Comparison of ENCODE assay signal across 19 mouse cellular contexts in the genomic region with DNA sequence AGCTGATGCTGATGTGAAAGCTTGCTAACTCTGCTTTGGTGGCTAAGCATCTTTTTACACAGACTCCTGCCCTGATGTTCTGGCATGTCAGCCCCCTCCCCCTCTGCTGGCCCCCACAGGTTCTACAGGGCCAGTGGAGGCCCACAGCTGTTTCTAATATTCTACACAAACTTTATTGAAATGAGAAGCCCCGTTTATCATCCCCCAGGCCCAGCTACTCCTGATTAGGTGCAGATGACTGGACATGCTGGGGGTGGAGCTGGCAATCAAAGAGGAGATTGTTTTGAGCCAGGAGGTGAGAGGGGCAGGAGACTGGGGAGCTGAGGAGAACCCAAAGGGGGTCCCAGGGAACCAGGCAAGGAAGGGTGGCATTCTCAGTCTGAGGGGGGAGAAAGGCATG. TPM values are rescaled to one million over a fixed set of nuclear protein-coding genes. Genes with fewer than 3 reads are reported as not detected.
DNase-seq lines count a peak whose midpoint lies in the region; ATAC-seq lines count a peak whose summit lies in the region.
"Had no signal": no experiment of that assay in that cellular context is flagged by ENCODE, and none has a peak within 500 bp of the region (broad histone marks: within the 10 kb centered on the region; RNA-seq: fewer than 3 reads in every experiment).

No protein-coding gene starts in this region.

- no peaks in the 10 kb centered on the region for H3K36me3 ChIP-seq in midbrain, embryonic 11.5 days (ENCODE audit: control insufficient read depth, insufficient read depth, low read length)
- H3K36me3 ChIP-seq in midbrain, embryonic 14.5 days (ENCODE audit: control insufficient read depth, insufficient read depth, low read length), result no peaks in the 10 kb centered on the region
- H3K36me3 ChIP-seq in embryonic facial prominence, embryonic 11.5 days (replicated peaks; ENCODE audit: control insufficient read depth, insufficient read depth, low read depth, low read length), result no peaks in the 10 kb centered on the region
- H3K36me3 ChIP-seq in limb, embryonic 12.5 days, result no peaks in the 10 kb centered on the region
- H3K36me3 ChIP-seq: liver, embryonic 13.5 days; stomach, embryonic 15.5 days had no signal

- no peaks in the 10 kb centered on the region for H3K27me3 ChIP-seq in midbrain, embryonic 11.5 days (ENCODE audit: control insufficient read depth, insufficient read depth, low read length)
- H3K27me3 ChIP-seq in midbrain, embryonic 14.5 days (ENCODE audit: control insufficient read depth, insufficient read depth, low read length), result no peaks in the 10 kb centered on the region
- H3K27me3 ChIP-seq in embryonic facial prominence, embryonic 11.5 days (ENCODE audit: control insufficient read depth, insufficient read depth, low read length), result no peaks in the 10 kb centered on the region
- H3K27me3 ChIP-seq in limb, embryonic 12.5 days, result no peaks in the 10 kb centered on the region
- H3K27me3 ChIP-seq: liver, embryonic 13.5 days; stomach, embryonic 15.5 days had no signal

- H3K4me1 ChIP-seq in midbrain, embryonic 11.5 days (ENCODE audit: control insufficient read depth, insufficient read depth, low read length), result no peaks in the 10 kb centered on the region
- no peaks in the 10 kb centered on the region for H3K4me1 ChIP-seq in midbrain, embryonic 14.5 days (ENCODE audit: control insufficient read depth, insufficient read depth, low read length)
- peaks cover 4% of the 10 kb centered on the region; the same call in 1 of the 2 replicates for H3K4me1 ChIP-seq in embryonic facial prominence, embryonic 11.5 days (ENCODE audit: control insufficient read depth, insufficient read depth, low read length)
- H3K4me1 ChIP-seq in limb, embryonic 12.5 days (replicated peaks), result peaks cover 55% of the 10 kb centered on the region
- H3K4me1 ChIP-seq: liver, embryonic 13.5 days; stomach, embryonic 15.5 days had no signal

- no peaks in the 10 kb centered on the region for H3K9me3 ChIP-seq in midbrain, embryonic 11.5 days (ENCODE audit: control insufficient read depth, low read length)
- H3K9me3 ChIP-seq in midbrain, embryonic 14.5 days (ENCODE audit: control insufficient read depth, low read length), result no peaks in the 10 kb centered on the region
- H3K9me3 ChIP-seq in embryonic facial prominence, embryonic 11.5 days (replicated peaks; ENCODE audit: control insufficient read depth, low read length), result no peaks in the 10 kb centered on the region
- H3K9me3 ChIP-seq in limb, embryonic 12.5 days, result no peaks in the 10 kb centered on the region
- H3K9me3 ChIP-seq: liver, embryonic 13.5 days; stomach, embryonic 15.5 days had no signal

- H3K9ac ChIP-seq in midbrain, embryonic 11.5 days (ENCODE audit: low read length), result no peak overlapping the region
- no peak overlapping the region for H3K9ac ChIP-seq in midbrain, embryonic 14.5 days (replicated peaks; ENCODE audit: low read length)
- no peak overlapping the region for H3K9ac ChIP-seq in embryonic facial prominence, embryonic 11.5 days (replicated peaks; ENCODE audit: low read length)
- no peak overlapping the region; the same call in 1 of the 2 replicates for H3K9ac ChIP-seq in limb, embryonic 12.5 days (replicated peaks)
- H3K9ac ChIP-seq: liver, embryonic 13.5 days; stomach, embryonic 15.5 days had no signal

- 53% methylated on average over 1 of the region's 1 CpGs for WGBS in midbrain, embryonic 11.5 days
- WGBS in midbrain, embryonic 14.5 days, result 34% methylated on average over 1 of the region's 1 CpGs
- WGBS in embryonic facial prominence, embryonic 11.5 days, result 4% methylated on average over 1 of the region's 1 CpGs
- 5% methylated on average over 1 of the region's 1 CpGs for WGBS in limb, embryonic 12.5 days

- H3K4me3 ChIP-seq in midbrain, embryonic 11.5 days (ENCODE audit: low read depth, low read length), result no peak overlapping the region
- no peak overlapping the region for H3K4me3 ChIP-seq in midbrain, embryonic 14.5 days (replicated peaks; ENCODE audit: low read depth, low read length)
- H3K4me3 ChIP-seq in embryonic facial prominence, embryonic 11.5 days (ENCODE audit: low read depth, low read length), result no peak overlapping the region
- no peak overlapping the region for H3K4me3 ChIP-seq in limb, embryonic 12.5 days (replicated peaks)
- H3K4me3 ChIP-seq: liver, embryonic 13.5 days; stomach, embryonic 15.5 days had no signal

- ATAC-seq in midbrain, embryonic 11.5 days (ENCODE audit: low FRiP score), result no peak
- ATAC-seq in midbrain, embryonic 14.5 days (ENCODE audit: low FRiP score, low TSS enrichment), result no peak
- ATAC-seq in embryonic facial prominence, embryonic 11.5 days (replicated peaks; ENCODE audit: insufficient number of reproducible peaks, low FRiP score, low TSS enrichment, low read depth), result peak; percentile 76
- ATAC-seq in limb, embryonic 12.5 days (ENCODE audit: insufficient number of reproducible peaks, insufficient read depth, low FRiP score, low TSS enrichment, low read depth), result peak; percentile 57

- no peak overlapping the region for H3K27ac ChIP-seq in midbrain, embryonic 11.5 days (ENCODE audit: low read depth, low read length)
- H3K27ac ChIP-seq in midbrain, embryonic 14.5 days (replicated peaks; ENCODE audit: low read depth, low read length), result no peak overlapping the region
- 0 out of 2 replicates have a peak overlapping the region, but pooled peaks have one; percentile 38 for H3K27ac ChIP-seq in embryonic facial prominence, embryonic 11.5 days (replicated peaks; ENCODE audit: low read depth, low read length)
- H3K27ac ChIP-seq in limb, embryonic 12.5 days, result peak overlapping the region; percentile 82
- H3K27ac ChIP-seq: liver, embryonic 13.5 days; stomach, embryonic 15.5 days had no signal

- H3K4me2 ChIP-seq in midbrain, embryonic 11.5 days, result no peak overlapping the region
- H3K4me2 ChIP-seq in midbrain, embryonic 14.5 days (ENCODE audit: low read length), result no peak overlapping the region
- H3K4me2 ChIP-seq in embryonic facial prominence, embryonic 11.5 days (ENCODE audit: low read depth, low read length), result no peak overlapping the region; the same call in 1 of the 2 replicates
- peak overlapping the region; percentile 35 for H3K4me2 ChIP-seq in limb, embryonic 12.5 days
- H3K4me2 ChIP-seq: liver, embryonic 13.5 days; stomach, embryonic 15.5 days had no signal

- DNase-seq in midbrain, embryonic 11.5 days (ENCODE audit: low spot score, missing footprints), result peak; percentile 59
- no peak for DNase-seq in midbrain, embryonic 14.5 days
- DNase-seq in embryonic facial prominence, embryonic 11.5 days (ENCODE audit: low spot score), result peak; percentile 92
- DNase-seq in yolk sac, embryonic 10.5 days (ENCODE audit: low spot score), result peak; percentile 16
- no peak for DNase-seq in adrenal gland, adult 18-20 months (ENCODE audit: low spot score in 2 of 2)
- DNase-seq in spleen, postnatal 36 days (ENCODE audit: low spot score in 2 of 2), result no peak
- DNase-seq: adrenal gland, postnatal 25 days; gastrocnemius, postnatal 25 days; heart, postnatal 14 days; kidney, adult 2 months; liver, embryonic 13.5 days; lung, postnatal 36 days; right cerebral cortex, postnatal 4 days had no signal

RNA-seq across cellular contexts. Expression of gene Gm1113, which starts 11.7 kb away (rescaled TPM):
- polyA plus RNA-seq in midbrain, embryonic 11.5 days (2014; fragmentation: Nextera tagmentation; extraction: Ambion mirVana), result not detected in 2 replicates
- polyA plus RNA-seq in midbrain, embryonic 14.5 days (2014; fragmentation: Nextera tagmentation; extraction: Ambion mirVana), result not detected in 2 replicates
- not detected in 2 replicates for polyA plus RNA-seq in embryonic facial prominence, embryonic 11.5 days (2014; fragmentation: Nextera tagmentation; extraction: Ambion mirVana)
- not detected in 2 replicates for polyA plus RNA-seq in limb, embryonic 12.5 days (2016; fragmentation: Nextera tagmentation; extraction: Ambion mirVana)
- not detected for total RNA-seq in adrenal gland, adult 18-20 months (2021)
- total RNA-seq: adrenal gland, postnatal 25 days; gastrocnemius, postnatal 25 days; heart, postnatal 14 days; left cerebral cortex, adult 18-20 months; monocyte, adult 5-6 weeks had no signal
- polyA plus RNA-seq: cortical plate, adult 2 months; kidney, adult 2 months; large intestine, adult 2 months; liver, embryonic 13.5 days; stomach, embryonic 15.5 days had no signal

RNA-seq across cellular contexts. Expression of gene Ddx25, which starts 28.5 kb away (rescaled TPM):
- polyA plus RNA-seq in midbrain, embryonic 11.5 days (2014; fragmentation: Nextera tagmentation; extraction: Ambion mirVana), result 9.5 and 9.8 TPM in 2 replicates
- polyA plus RNA-seq in midbrain, embryonic 14.5 days (2014; fragmentation: Nextera tagmentation; extraction: Ambion mirVana), result 27.2 and 32.4 TPM in 2 replicates
- 6.6 and 6.7 TPM in 2 replicates for polyA plus RNA-seq in embryonic facial prominence, embryonic 11.5 days (2014; fragmentation: Nextera tagmentation; extraction: Ambion mirVana)
- 4.4 and 5.1 TPM in 2 replicates for polyA plus RNA-seq in limb, embryonic 12.5 days (2016; fragmentation: Nextera tagmentation; extraction: Ambion mirVana)
- total RNA-seq in adrenal gland, adult 18-20 months (2021), result 1 to 10 TPM; 1.0 to 1.1 TPM
- total RNA-seq: gastrocnemius, postnatal 25 days; heart, postnatal 14 days had no signal

RNA-seq across cellular contexts. Expression of gene Pus3, which starts 28.6 kb away (rescaled TPM):
- polyA plus RNA-seq in midbrain, embryonic 11.5 days (2014; fragmentation: Nextera tagmentation; extraction: Ambion mirVana), result 23.8 and 24.8 TPM in 2 replicates
- 16.5 and 18.8 TPM in 2 replicates for polyA plus RNA-seq in midbrain, embryonic 14.5 days (2014; fragmentation: Nextera tagmentation; extraction: Ambion mirVana)
- 26.3 and 28.5 TPM in 2 replicates for polyA plus RNA-seq in embryonic facial prominence, embryonic 11.5 days (2014; fragmentation: Nextera tagmentation; extraction: Ambion mirVana)
- polyA plus RNA-seq in limb, embryonic 12.5 days (2016; fragmentation: Nextera tagmentation; extraction: Ambion mirVana), result 19.3 and 19.4 TPM in 2 replicates
- total RNA-seq in adrenal gland, adult 18-20 months (2021), result 10 to 100 TPM in 1 of 2 experiments, 1 to 10 TPM in 1; 9.5 to 13.0 TPM

RNA-seq across cellular contexts. Expression of gene Pate2, which starts 40.3 kb away (rescaled TPM):
- 0.96 and 1.8 TPM in 2 replicates for polyA plus RNA-seq in midbrain, embryonic 11.5 days (2014; fragmentation: Nextera tagmentation; extraction: Ambion mirVana)
- polyA plus RNA-seq in midbrain, embryonic 14.5 days (2014; fragmentation: Nextera tagmentation; extraction: Ambion mirVana), result 0.62 and 0.74 TPM in 2 replicates
- 0.49 and 0.74 TPM in 2 replicates for polyA plus RNA-seq in embryonic facial prominence, embryonic 11.5 days (2014; fragmentation: Nextera tagmentation; extraction: Ambion mirVana)
- 1.3 and 1.5 TPM in 2 replicates for polyA plus RNA-seq in limb, embryonic 12.5 days (2016; fragmentation: Nextera tagmentation; extraction: Ambion mirVana)
- total RNA-seq in adrenal gland, adult 18-20 months (2021), result under 1 TPM; 0.30 to 0.38 TPM
- total RNA-seq: gastrocnemius, postnatal 25 days; heart, postnatal 14 days; monocyte, adult 5-6 weeks had no signal
- polyA plus RNA-seq: large intestine, adult 2 months had no signal

RNA-seq across cellular contexts. Expression of gene Hyls1, which starts 40.4 kb away (rescaled TPM):
- 32.6 and 34.7 TPM in 2 replicates for polyA plus RNA-seq in midbrain, embryonic 11.5 days (2014; fragmentation: Nextera tagmentation; extraction: Ambion mirVana)
- polyA plus RNA-seq in midbrain, embryonic 14.5 days (2014; fragmentation: Nextera tagmentation; extraction: Ambion mirVana), result 16.4 and 21.3 TPM in 2 replicates
- 30.2 and 32.3 TPM in 2 replicates for polyA plus RNA-seq in embryonic facial prominence, embryonic 11.5 days (2014; fragmentation: Nextera tagmentation; extraction: Ambion mirVana)
- 23.2 TPM in 2 replicates for polyA plus RNA-seq in limb, embryonic 12.5 days (2016; fragmentation: Nextera tagmentation; extraction: Ambion mirVana)
- 1 to 10 TPM; 2.7 to 3.1 TPM for total RNA-seq in adrenal gland, adult 18-20 months (2021)

Comparison
In these comparisons a context has a peak if more than half of its experiments do, and no peak if none do; other contexts are left out.
1. DNase-seq: peak in midbrain, embryonic 11.5 days (single experiment), embryonic facial prominence, embryonic 11.5 days (single experiment) and yolk sac, embryonic 10.5 days (single experiment); none in midbrain, embryonic 14.5 days (single experiment), adrenal gland, adult 18-20 months (0 of 2) and spleen, postnatal 36 days (0 of 2).
2. ATAC-seq: peak in embryonic facial prominence, embryonic 11.5 days (single experiment) and limb, embryonic 12.5 days (single experiment); none in midbrain, embryonic 11.5 days (single experiment) and midbrain, embryonic 14.5 days (single experiment).
3. H3K27ac ChIP-seq: peak in embryonic facial prominence, embryonic 11.5 days (single experiment) and limb, embryonic 12.5 days (single experiment); none in midbrain, embryonic 11.5 days (single experiment) and midbrain, embryonic 14.5 days (single experiment).